Mouse (Mus musculus) ES-E14 (cell line): Measurements from ENCODE around the gene Ttll3. TPM values are rescaled to one million over a fixed set of nuclear protein-coding genes. Genes with fewer than 3 reads are reported as not detected.

ENCODE experiments used
- DNase-seq: peaks from one replicate; pipeline ENCODE4 v3.0.0-alpha.2; 2013; ENCODE audit warnings: low read depth, low spot score
- H3K27ac ChIP-seq: 2 replicates; pipeline ENCODE4 v1.5.1; 2012; ENCODE audit warnings: low read depth, mild to moderate bottlenecking, low read length, moderate library complexity, mixed read lengths; ENCODE audit not compliant: poor library complexity, insufficient read depth, severe bottlenecking
- H3K36me3 ChIP-seq: 2 replicates; pipeline ENCODE4 v1.6.1; 2012; ENCODE audit warnings: mild to moderate bottlenecking, low read length, moderate library complexity, mixed read lengths; ENCODE audit not compliant: control insufficient read depth, poor library complexity, insufficient read depth, severe bottlenecking
- H3K4me1 ChIP-seq, 2 experiments: fragments of 150-350 bp in 1 of 2; sonication (generic) in 1 of 2; 2 replicates each; pipeline ENCODE4 v1.6.1; 2012; ENCODE audit warnings: low read length in 2 of 2, mild to moderate bottlenecking in 1 of 2, mixed read lengths in 1 of 2; ENCODE audit not compliant: control insufficient read depth in 2 of 2, insufficient read depth in 2 of 2, poor library complexity in 1 of 2
- H3K4me3 ChIP-seq, 2 experiments: fragments of 150-350 bp in 1 of 2; sonication (generic) in 1 of 2; 2 replicates each; pipeline ENCODE4 v1.5.1; 2012; ENCODE audit warnings: low read length in 2 of 2, low read depth in 1 of 2, mild to moderate bottlenecking in 1 of 2, mixed read lengths in 1 of 2; ENCODE audit not compliant: insufficient read depth in 1 of 2, poor library complexity in 1 of 2, severe bottlenecking in 1 of 2
- H3K9ac ChIP-seq: 2 replicates; pipeline ENCODE4 v1.6.1; 2012; ENCODE audit warnings: low read depth, mild to moderate bottlenecking, low read length, mixed read lengths; ENCODE audit not compliant: poor library complexity, insufficient read depth, severe bottlenecking
- H3K9me3 ChIP-seq: fragments of 150-350 bp; sonication (generic); 2 replicates; pipeline ENCODE4 v1.6.1; 2012; ENCODE audit warnings: low read depth, mild to moderate bottlenecking, low read length; ENCODE audit not compliant: control insufficient read depth, insufficient read depth
- CHD2 ChIP-seq: IDR thresholded peaks from 2 replicates; pipeline ENCODE4 v1.6.1; 2014; ENCODE audit warnings: mild to moderate bottlenecking, low read depth, low read length, inconsistent platforms
- HCFC1 ChIP-seq: IDR thresholded peaks from 2 replicates; pipeline ENCODE4 v1.6.1; 2012; ENCODE audit warnings: low read length, inconsistent platforms, borderline replicate concordance; ENCODE audit not compliant: insufficient read depth
- MAFK ChIP-seq: IDR thresholded peaks from 2 replicates; pipeline ENCODE4 v1.6.1; 2014; ENCODE audit warnings: mild to moderate bottlenecking, low read depth, low read length, inconsistent platforms; ENCODE audit not compliant: insufficient read depth
- ZC3H11A ChIP-seq: IDR thresholded peaks from 2 replicates; pipeline ENCODE4 v1.6.1; 2012; ENCODE audit warnings: low read depth, mild to moderate bottlenecking, inconsistent platforms, low read length, borderline replicate concordance
- ZNF384 ChIP-seq: IDR thresholded peaks from 2 replicates; pipeline ENCODE4 v1.6.1; 2012; ENCODE audit warnings: low read depth, low read length, inconsistent platforms
- in situ Hi-C, 2 experiments: fragments of 600-800 bp; cut with MboI; formaldehyde crosslinking; loops; one replicate each; pipeline ENCODE4 v1.15.1; 2025; ENCODE audit warnings: low sequenced_read_pairs in 2 of 2, inconsistent platforms in 1 of 2; ENCODE audit not compliant: unreplicated experiment in 2 of 2
- total RNA-seq: library from RNA; depleted of rRNA; stranded (reverse); fragments of 300-350 nt; gene quantifications from 2 replicates; pipeline ENCODE4 v1.2.3, GENCODE M21; 2012

The Ttll3 gene
- total RNA-seq, 1 experiment: 5.3 TPM

- DNase-seq: no peak
- Histone ChIP-seq H3K27ac (peak overlapping the region; percentile 22; the same call in 1 of the 2 replicates), H3K9me3 (no peaks in the 10 kb centered on the region), H3K9ac (no peak overlapping the region), H3K36me3 (peaks cover 9% of the 10 kb centered on the region; the same call in 1 of the 2 replicates), H3K4me1 (peaks cover 6 to 19% of the 10 kb centered on the region in 2 experiments; a peak in 3 of 4 replicates), H3K4me3 (no peak overlapping the region)
- in situ Hi-C loops: no loop called here
- TF ChIP-seq ZNF384 (no peak), MAFK (no peak), ZC3H11A (no peak), CHD2 (no peak), HCFC1 (no peak)
Measured at GRCm38 (mm10) chr6:113364518-113365135, 24.4 kb upstream of the Ttll3 start.

DNA sequence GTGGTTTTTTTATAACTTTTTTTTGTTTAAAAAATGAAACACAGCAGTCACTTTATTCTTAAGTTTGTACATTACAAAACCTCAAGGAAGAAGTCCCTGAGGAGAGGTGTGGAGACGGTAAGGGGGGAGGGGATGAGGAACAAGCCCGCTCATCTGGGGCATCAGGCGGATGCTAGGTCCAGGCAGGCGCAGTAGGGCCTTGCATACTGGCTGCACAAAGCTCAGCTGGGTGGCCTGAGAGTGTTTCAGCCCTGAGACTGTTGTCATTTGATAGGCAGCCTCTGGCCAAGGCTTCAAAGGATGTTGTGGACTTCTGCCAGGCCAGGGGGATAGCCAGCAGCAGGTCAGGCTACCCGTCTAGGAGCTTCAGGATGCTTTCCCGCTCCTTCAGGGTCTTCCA, 22.4 kb upstream of the Ttll3 start:
- H3K36me3 ChIP-seq: peaks cover 23% of the 10 kb centered on the region; the same call in 1 of the 2 replicates

GRCm38 (mm10) chr6:113367574-113367973, 21.5 kb upstream of the Ttll3 start:
- no peak for DNase-seq
- H3K9me3 ChIP-seq: no peaks in the 10 kb centered on the region
- H3K4me1 ChIP-seq: peaks cover 6 to 15% of the 10 kb centered on the region in 2 experiments; a peak in 3 of 4 replicates
- no peak overlapping the region for H3K4me3 ChIP-seq
- in situ Hi-C loops: no loop called here
- TF ChIP-seq HCFC1: no peak
- peak; percentile 93 for TF ChIP-seq ZNF384
- peak overlapping the region; percentile 63; the same call in 1 of the 2 replicates for H3K27ac ChIP-seq
- no peak overlapping the region; the same call in 1 of the 2 replicates for H3K9ac ChIP-seq
- peaks cover 33% of the 10 kb centered on the region for H3K36me3 ChIP-seq

More for the DNA sequence above, 22.4 kb upstream of the Ttll3 start:
- Histone ChIP-seq H3K27ac (peak overlapping the region; percentile 79), H3K4me3 (peak overlapping the region; percentile 42 to 45), H3K9me3 (no peaks in the 10 kb centered on the region), H3K9ac (peak overlapping the region; percentile 76), H3K4me1 (peaks cover 6 to 19% of the 10 kb centered on the region in 2 experiments; a peak in 3 of 4 replicates)
- no peak for DNase-seq
- TF ChIP-seq CHD2 (no peak), HCFC1 (no peak), MAFK (no peak), ZC3H11A (no peak), ZNF384 (no peak)
- in situ Hi-C loops: no loop called here

DNA sequence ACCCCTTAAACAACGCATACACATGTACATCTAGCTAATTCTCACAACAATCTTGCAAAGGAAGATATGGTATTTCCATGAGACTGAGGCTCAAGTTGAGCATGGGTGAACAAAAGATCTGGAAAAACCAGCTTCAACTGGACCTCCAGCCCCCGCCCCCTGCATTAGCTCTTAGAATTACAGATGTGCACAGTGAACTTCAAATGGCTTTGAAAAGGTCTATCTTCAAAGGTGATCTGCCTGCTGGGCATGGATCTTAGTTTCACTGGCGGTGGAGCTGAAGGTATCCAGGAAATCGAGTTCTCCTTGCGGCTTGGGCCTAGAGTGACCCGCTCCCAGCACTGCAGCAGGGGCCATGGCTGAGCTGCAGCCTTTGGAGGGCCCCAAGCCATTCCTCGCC, 20.9 kb upstream of the Ttll3 start:
- in situ Hi-C loops: no loop called here
- peak; percentile 71 for DNase-seq
- TF ChIP-seq ZNF384: no peak
- no peak for TF ChIP-seq CHD2
- no peak for TF ChIP-seq MAFK
- TF ChIP-seq ZC3H11A: no peak
- TF ChIP-seq HCFC1: no peak
- peak overlapping the region; percentile 56; the same call in 1 of the 2 replicates for H3K9ac ChIP-seq
- peaks cover 33% of the 10 kb centered on the region for H3K36me3 ChIP-seq
- H3K9me3 ChIP-seq: no peaks in the 10 kb centered on the region
- peak overlapping the region; percentile 63; the same call in 1 of the 2 replicates for H3K27ac ChIP-seq
- H3K4me1 ChIP-seq: peaks cover 6 to 15% of the 10 kb centered on the region in 2 experiments; a peak in 3 of 4 replicates
- peak overlapping the region; percentile 8 to 11; a peak in 1 of 4 replicates for H3K4me3 ChIP-seq

DNA sequence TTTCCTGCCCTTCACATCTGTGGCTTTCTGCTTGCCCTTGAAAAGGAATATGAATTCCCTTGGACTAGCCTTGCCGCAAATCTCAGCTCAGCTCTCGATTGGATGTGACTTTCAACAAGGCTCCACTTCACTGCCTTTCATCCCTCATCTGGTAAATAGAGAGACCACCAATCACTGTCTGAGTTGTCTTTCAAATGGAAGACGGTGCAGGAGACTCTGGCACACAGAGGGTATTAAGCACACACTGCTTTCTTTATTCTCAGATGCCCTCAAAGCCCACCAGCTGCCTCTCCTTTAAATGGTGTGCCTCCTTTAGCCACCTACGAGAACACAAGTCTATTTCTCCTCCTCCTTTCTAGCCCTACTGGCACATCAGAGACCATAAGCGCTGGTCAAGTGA, 20.5 kb upstream of the Ttll3 start:
- in situ Hi-C loops: no loop called here
- H3K4me3 ChIP-seq: no peak overlapping the region
- H3K4me1 ChIP-seq: peaks cover 6 to 15% of the 10 kb centered on the region in 2 experiments; a peak in 3 of 4 replicates
- H3K36me3 ChIP-seq: peaks cover 36% of the 10 kb centered on the region
- no peak for TF ChIP-seq HCFC1
- no peak for TF ChIP-seq ZC3H11A
- TF ChIP-seq ZNF384: no peak
- no peak for TF ChIP-seq CHD2
- TF ChIP-seq MAFK: no peak
- no peak for DNase-seq
- peak overlapping the region; percentile 54; the same call in 1 of the 2 replicates for H3K27ac ChIP-seq
- H3K9ac ChIP-seq: peak overlapping the region; percentile 56; the same call in 1 of the 2 replicates
- no peaks in the 10 kb centered on the region for H3K9me3 ChIP-seq
